Mouse (Mus musculus) CH12.LX (cell line): ENCODE measurements around the gene Vwa7. TPM values are rescaled to one million over a fixed set of nuclear protein-coding genes. Genes with fewer than 3 reads are reported as not detected.

Source experiments
- DNase-seq: peaks from one replicate; pipeline ENCODE4 v3.0.0-alpha.2; 2013; ENCODE audit errors: extremely low read depth
- H3K27ac ChIP-seq: 2 replicates; pipeline ENCODE4 v1.5.1; 2012; ENCODE audit warnings: low read depth, mild to moderate bottlenecking, control low read depth, moderate library complexity; ENCODE audit not compliant: insufficient read depth
- H3K27me3 ChIP-seq: replicated peaks from 2 replicates; pipeline ENCODE3; 2012; ENCODE audit warnings: inconsistent platforms
- H3K36me3 ChIP-seq, 2 experiments: replicated peaks in 1 of 2; 2 replicates each; pipeline versions ENCODE3 to v1.6.1; 2012; ENCODE audit warnings: inconsistent platforms in 1 of 2, low read length in 1 of 2, mild to moderate bottlenecking in 1 of 2, mixed read lengths in 1 of 2, moderate library complexity in 1 of 2; ENCODE audit not compliant: control insufficient read depth in 1 of 2, insufficient read depth in 1 of 2
- H3K4me1 ChIP-seq, 2 experiments: 2 replicates each; pipeline ENCODE4 v1.6.1; 2012; ENCODE audit warnings: inconsistent platforms in 1 of 2, moderate library complexity in 1 of 2; ENCODE audit not compliant: insufficient read depth in 2 of 2, control insufficient read depth in 1 of 2
- H3K4me2 ChIP-seq: 2 replicates; pipeline ENCODE4 v1.6.1; 2012; ENCODE audit warnings: low read depth, mild to moderate bottlenecking, control low read depth; ENCODE audit not compliant: poor library complexity, insufficient read depth, severe bottlenecking
- H3K4me3 ChIP-seq, 3 experiments: fragments of 150-350 bp in 1 of 3; sonication (generic) in 1 of 3; replicated peaks in 1 of 3; 2 replicates each; pipeline versions ENCODE3 to v1.5.1; 2011 to 2012; ENCODE audit warnings: low read depth in 2 of 3, low read length in 2 of 3, mild to moderate bottlenecking in 2 of 3, moderate library complexity in 2 of 3, control low read depth in 1 of 3, improper control_type of control experiment in 1 of 3, inconsistent platforms in 1 of 3, mixed read lengths in 1 of 3; ENCODE audit not compliant: poor library complexity in 1 of 3
- H3K79me2 ChIP-seq: replicated peaks from 2 replicates; pipeline ENCODE4 v1.6.1; 2012; ENCODE audit warnings: mild to moderate bottlenecking, moderate library complexity; ENCODE audit not compliant: control insufficient read depth, poor library complexity, insufficient read depth, severe bottlenecking; ENCODE audit errors: extremely low read depth
- H3K9ac ChIP-seq: 2 replicates; pipeline ENCODE4 v1.6.1; 2012; ENCODE audit warnings: low read depth, mild to moderate bottlenecking, control low read depth, moderate library complexity; ENCODE audit not compliant: insufficient read depth
- H3K9me3 ChIP-seq: replicated peaks from 2 replicates; pipeline ENCODE3; 2012; ENCODE audit warnings: low read length, inconsistent platforms, mixed read lengths
- BHLHE40 ChIP-seq: IDR thresholded peaks from 2 replicates; pipeline ENCODE4 v1.6.1; 2011; ENCODE audit warnings: mild to moderate bottlenecking, low read depth, low read length, improper control_type of control experiment
- CHD1 ChIP-seq: IDR thresholded peaks from 2 replicates; pipeline ENCODE4 v1.6.1; 2012; ENCODE audit warnings: low read depth, low read length, improper control_type of control experiment, inconsistent platforms
- CTCF ChIP-seq, 2 experiments: IDR thresholded peaks in 1 of 2; conservative IDR thresholded peaks in 1 of 2; 2 replicates each; pipeline ENCODE4 v1.5.1; 2011 to 2012; ENCODE audit warnings: low read depth in 2 of 2, low read length in 2 of 2, improper control_type of control experiment in 1 of 2, inconsistent platforms in 1 of 2, mild to moderate bottlenecking in 1 of 2, moderate library complexity in 1 of 2
- E2F4 ChIP-seq: IDR thresholded peaks from 2 replicates; pipeline ENCODE4 v1.6.1; 2011; ENCODE audit warnings: low read depth, low read length, improper control_type of control experiment; ENCODE audit not compliant: insufficient replicate concordance
- ELF1 ChIP-seq: IDR thresholded peaks from 2 replicates; pipeline ENCODE4 v1.6.1; 2014; ENCODE audit warnings: low read depth, mild to moderate bottlenecking, inconsistent platforms, low read length, improper control_type of control experiment
- GABPA ChIP-seq: IDR thresholded peaks from 2 replicates; pipeline ENCODE4 v1.6.1; 2012; ENCODE audit warnings: low read depth, low read length, improper control_type of control experiment, inconsistent platforms; ENCODE audit not compliant: insufficient replicate concordance
- HCFC1 ChIP-seq: IDR thresholded peaks from 2 replicates; pipeline ENCODE4 v1.6.1; 2012; ENCODE audit warnings: low read depth, mild to moderate bottlenecking, inconsistent platforms, low read length, improper control_type of control experiment
- JUN ChIP-seq: IDR thresholded peaks from 2 replicates; pipeline ENCODE4 v1.6.1; 2011; ENCODE audit warnings: low read depth, mild to moderate bottlenecking, low read length, improper control_type of control experiment, moderate library complexity; ENCODE audit not compliant: insufficient read depth
- JUND ChIP-seq: conservative IDR thresholded peaks from 2 replicates; pipeline ENCODE4 v1.6.1; 2011; ENCODE audit warnings: low read depth, low read length, improper control_type of control experiment
- KAT2A ChIP-seq: IDR thresholded peaks from 2 replicates; pipeline ENCODE4 v1.6.1; 2012; ENCODE audit warnings: low read length, improper control_type of control experiment, inconsistent platforms; ENCODE audit not compliant: insufficient replicate concordance
- MAFK ChIP-seq: IDR thresholded peaks from 2 replicates; pipeline ENCODE4 v1.6.1; 2011; ENCODE audit warnings: low read length, improper control_type of control experiment; ENCODE audit not compliant: insufficient replicate concordance
- MAX ChIP-seq: IDR thresholded peaks from 2 replicates; pipeline ENCODE4 v1.6.1; 2011; ENCODE audit warnings: low read length, improper control_type of control experiment
- MAZ ChIP-seq: IDR thresholded peaks from 2 replicates; pipeline ENCODE4 v1.6.1; 2012; ENCODE audit warnings: low read depth, mild to moderate bottlenecking, inconsistent platforms, low read length, improper control_type of control experiment, moderate library complexity
- MYC ChIP-seq: IDR thresholded peaks from 2 replicates; pipeline ENCODE4 v1.6.1; 2011; ENCODE audit warnings: low read depth, mild to moderate bottlenecking, improper control_type of control experiment, low read length
- PAX5 ChIP-seq: IDR thresholded peaks from 2 replicates; pipeline ENCODE4 v1.6.1; 2012; ENCODE audit warnings: low read length, inconsistent platforms, mixed read lengths
- POLR2A ChIP-seq: IDR thresholded peaks from 2 replicates; pipeline ENCODE4 v1.6.1; 2011; ENCODE audit warnings: low read depth, mild to moderate bottlenecking, improper control_type of control experiment, low read length
- POLR2AphosphoS2 ChIP-seq: IDR thresholded peaks from 2 replicates; pipeline ENCODE4 v1.6.1; 2011; ENCODE audit warnings: low read depth, low read length, improper control_type of control experiment
- RAD21 ChIP-seq: IDR thresholded peaks from 2 replicates; pipeline ENCODE4 v1.6.1; 2011; ENCODE audit warnings: low read depth, mild to moderate bottlenecking, low read length, improper control_type of control experiment, moderate library complexity
- SMC3 ChIP-seq: IDR thresholded peaks from 2 replicates; pipeline ENCODE4 v1.6.1; 2011; ENCODE audit warnings: low read depth, low read length, improper control_type of control experiment
- TCF12 ChIP-seq: IDR thresholded peaks from 2 replicates; pipeline ENCODE4 v1.6.1; 2014; ENCODE audit warnings: low read depth, mild to moderate bottlenecking, inconsistent platforms, low read length, improper control_type of control experiment
- UBTF ChIP-seq: IDR thresholded peaks from 2 replicates; pipeline ENCODE4 v1.6.1; 2012; ENCODE audit warnings: low read depth, mild to moderate bottlenecking, inconsistent platforms, low read length, improper control_type of control experiment, moderate library complexity
- USF2 ChIP-seq: conservative IDR thresholded peaks from 2 replicates; pipeline ENCODE4 v1.6.1; 2011; ENCODE audit warnings: low read depth, low read length, improper control_type of control experiment
- ZKSCAN1 ChIP-seq: IDR thresholded peaks from 2 replicates; pipeline ENCODE4 v1.6.1; 2012; ENCODE audit warnings: low read depth, inconsistent platforms, low read length, improper control_type of control experiment, borderline replicate concordance
- ZMIZ1 ChIP-seq: IDR thresholded peaks from 2 replicates; pipeline ENCODE4 v1.6.1; 2012; ENCODE audit warnings: low read depth, mild to moderate bottlenecking, inconsistent platforms, low read length, improper control_type of control experiment
- ZNF384 ChIP-seq: IDR thresholded peaks from 2 replicates; pipeline ENCODE4 v1.6.1; 2012; ENCODE audit warnings: low read depth, low read length, improper control_type of control experiment, inconsistent platforms
- dilution Hi-C: fragments of 300-500 bp; cut with MboI; formaldehyde crosslinking; loops from 2 replicates; pipeline ENCODE4 v1.14.3; 2020; ENCODE audit warnings: low sequenced_read_pairs; ENCODE audit not compliant: extremely low pct_unique_long_range_greater_than_20kb, extremely low pct_ligation_motif_present
- in situ Hi-C: fragments of 300-500 bp; cut with MboI; formaldehyde crosslinking; loops from 3 replicates; pipeline ENCODE4 v1.14.3; 2019; ENCODE audit warnings: low sequenced_read_pairs, low pct_ligation_motif_present, low pct_unique_long_range_greater_than_20kb, mixed read lengths
- polyA plus RNA-seq: library from polyadenylated mRNA; unstranded; fragments of >175 nt; gene quantifications from 2 replicates; pipeline ENCODE4 v1.2.1, GENCODE M21; 2012; ENCODE audit warnings: low read depth; ENCODE audit not compliant: insufficient read length
- total RNA-seq, 2 experiments: library from RNA; depleted of rRNA; stranded (reverse); fragments of 300-350 nt in 1 of 2; fragments of >200 nt in 1 of 2; gene quantifications; 2 replicates each; pipeline ENCODE4 v1.2.3; 2012 to 2014

Gene Vwa7
- total and polyA plus RNA-seq, 3 experiments = 0.42 to 1.2 TPM; not detected in 1

DNA sequence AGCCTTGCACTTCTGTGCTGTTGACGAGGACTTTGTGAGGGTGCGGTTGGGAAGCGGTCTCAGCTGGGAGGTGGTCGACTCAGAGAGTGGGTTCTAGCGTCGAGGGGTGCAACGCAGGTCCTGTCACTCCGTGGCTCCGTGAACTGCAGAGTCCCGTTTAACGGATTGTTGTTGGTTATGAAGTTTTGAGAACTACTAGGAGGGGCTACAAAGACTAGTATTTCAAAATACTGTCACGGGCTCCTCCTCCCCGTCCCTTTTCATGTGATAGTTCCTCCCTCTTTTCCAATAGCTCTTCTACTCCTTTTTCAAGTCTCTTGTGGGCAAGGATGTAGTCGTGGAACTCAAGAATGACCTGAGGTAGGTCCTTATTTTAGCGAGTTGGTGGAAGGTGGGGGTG lies 34.1 kb upstream of the Vwa7 start:
- peaks cover 2 to 24% of the 10 kb centered on the region in 2 experiments; a peak in 3 of 4 replicates for H3K4me1 ChIP-seq
- peaks cover 21 to 43% of the 10 kb centered on the region in 2 experiments for H3K36me3 ChIP-seq
- no peak for DNase-seq
- in situ Hi-C loops = no loop called here
- dilution Hi-C loops = no loop called here
- no peaks in the 10 kb centered on the region for H3K27me3 ChIP-seq
- peak overlapping the region; percentile 87 to 95 (median 91) for H3K4me3 ChIP-seq
- H3K9ac ChIP-seq = peak overlapping the region; percentile 90
- peak overlapping the region; percentile 85; the same call in 1 of the 2 replicates for H3K27ac ChIP-seq
- H3K79me2 ChIP-seq = peaks cover 24% of the 10 kb centered on the region
- TF ChIP-seq MYC (no peak), MAFK (no peak), MAZ (no peak), ELF1 (no peak), GABPA (no peak), CHD1 (no peak), KAT2A (no peak), JUN (no peak), BHLHE40 (no peak), ZMIZ1 (no peak), PAX5 (no peak), JUND (no peak), ZNF384 (no peak), ZKSCAN1 (no peak), UBTF (no peak)
- peaks cover 2% of the 10 kb centered on the region for H3K9me3 ChIP-seq
- H3K4me2 ChIP-seq = peak overlapping the region; percentile 92

DNA sequence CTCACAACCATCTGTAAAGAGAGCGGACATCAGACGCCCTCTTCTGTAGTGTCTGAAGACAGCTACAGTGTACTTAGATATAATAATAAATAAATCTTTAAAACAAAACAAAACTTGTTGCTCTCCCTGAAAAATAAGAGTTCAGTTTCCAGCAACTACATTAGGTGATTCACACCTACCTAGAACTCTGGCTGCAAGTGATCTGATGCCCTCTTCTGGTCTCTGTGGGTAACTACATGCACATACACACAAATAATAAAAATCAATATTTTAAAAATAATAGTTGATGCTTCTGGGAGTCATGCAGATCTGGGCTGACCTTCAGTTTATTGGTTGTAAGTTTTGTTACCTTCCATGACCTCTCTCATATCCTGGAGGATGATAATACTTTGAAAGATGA lies 32.2 kb upstream of the Vwa7 start:
- no peaks in the 10 kb centered on the region for H3K9me3 ChIP-seq
- in situ Hi-C loops = no loop called here
- H3K27ac ChIP-seq = no peak overlapping the region
- DNase-seq = no peak
- H3K4me2 ChIP-seq = no peak overlapping the region
- dilution Hi-C loops = no loop called here
- peaks cover 24% of the 10 kb centered on the region for H3K79me2 ChIP-seq
- TF ChIP-seq POLR2A (no peak), USF2 (no peak), KAT2A (no peak), MAX (no peak), SMC3 (peak; percentile 27), RAD21 (peak; percentile 48), ZNF384 (no peak), GABPA (no peak), CHD1 (no peak), POLR2AphosphoS2 (no peak), HCFC1 (no peak), TCF12 (no peak), CTCF (conservative IDR thresholded peaks at IDR 0.05 in 1 of 2, IDR thresholded peaks at IDR 0.05 in 1 of 2; ENCODE audit: low read depth in 2 of 2, low read length in 2 of 2) (peak; percentile 39 to 63; a peak in 3 of 4 replicates), ZKSCAN1 (no peak), E2F4 (no peak)
- H3K27me3 ChIP-seq = no peaks in the 10 kb centered on the region
- H3K36me3 ChIP-seq = peaks cover 26 to 44% of the 10 kb centered on the region in 2 experiments
- H3K4me1 ChIP-seq = peaks cover 2 to 24% of the 10 kb centered on the region in 2 experiments; a peak in 3 of 4 replicates
- H3K9ac ChIP-seq = no peak overlapping the region
- H3K4me3 ChIP-seq = no peak overlapping the region
